Mouse (Mus musculus) urinary bladder, postnatal 14 days (tissue): ENCODE data around the gene Mvb12b.

Experiments
- DNase-seq: peaks from one replicate; pipeline ENCODE4 v3.0.0; 2021; ENCODE audit warnings: low spot score

The Mvb12b gene

GRCm38 (mm10) chr2:33781655-33782400 lies 105.9 kb downstream of the Mvb12b start:
- no peak for DNase-seq

GRCm38 (mm10) chr2:33778466-33778865 lies 109.3 kb downstream of the Mvb12b start:
- DNase-seq: no peak

- no peak for DNase-seq
These were observed 110.7 kb downstream of the Mvb12b start for GRCm38 (mm10) chr2:33777051-33777450.

- DNase-seq: no peak
These were observed 112.9 kb downstream of the Mvb12b start for GRCm38 (mm10) chr2:33774884-33775283.

GRCm38 (mm10) chr2:33774106-33774505 lies 113.6 kb downstream of the Mvb12b start:
- DNase-seq: no peak

GRCm38 (mm10) chr2:33772439-33772838 lies 115.3 kb downstream of the Mvb12b start:
- no peak for DNase-seq

- no peak for DNase-seq
These were observed 116.4 kb downstream of the Mvb12b start for GRCm38 (mm10) chr2:33771388-33771787.

- DNase-seq: no peak
These were observed 117.1 kb downstream of the Mvb12b start for GRCm38 (mm10) chr2:33770526-33771130.

- no peak for DNase-seq
These were observed 123.3 kb downstream of the Mvb12b start for GRCm38 (mm10) chr2:33764476-33764875.

GRCm38 (mm10) chr2:33762210-33762609 lies 125.5 kb downstream of the Mvb12b start:
- DNase-seq: no peak

- no peak for DNase-seq
These were observed 127.2 kb downstream of the Mvb12b start for GRCm38 (mm10) chr2:33760571-33760991.

- DNase-seq: no peak
These were observed 128.3 kb downstream of the Mvb12b start for GRCm38 (mm10) chr2:33759447-33759846.

GRCm38 (mm10) chr2:33755633-33756020 lies 132.1 kb downstream of the Mvb12b start:
- no peak for DNase-seq

GRCm38 (mm10) chr2:33754980-33755632 lies 132.6 kb downstream of the Mvb12b start:
- no peak for DNase-seq

GRCm38 (mm10) chr2:33754317-33754633 lies 133.5 kb downstream of the Mvb12b start:
- DNase-seq: no peak

GRCm38 (mm10) chr2:33753630-33754316 lies 134.0 kb downstream of the Mvb12b start:
- DNase-seq: peak; percentile 82

GRCm38 (mm10) chr2:33750611-33751010 lies 137.1 kb downstream of the Mvb12b start:
- DNase-seq: no peak

- peak; percentile 70 for DNase-seq
These were observed 141.3 kb downstream of the Mvb12b start for GRCm38 (mm10) chr2:33746471-33746870.

- DNase-seq: no peak
These were observed 142.0 kb downstream of the Mvb12b start for GRCm38 (mm10) chr2:33745724-33746123.

GRCm38 (mm10) chr2:33737128-33737527 lies 150.6 kb downstream of the Mvb12b start:
- no peak for DNase-seq

- peak; percentile 65 for DNase-seq
These were observed 151.0 kb downstream of the Mvb12b start for GRCm38 (mm10) chr2:33736722-33737121.

GRCm38 (mm10) chr2:33734781-33735485 lies 152.8 kb downstream of the Mvb12b start:
- DNase-seq: peak; percentile 80
